Mouse (Mus musculus) hindbrain, embryonic 14.5 days (tissue): ENCODE measurements at regions not wholly inside any gene's neighbourhood (a gene's known extent, or its start where the extent isn't known, plus 50 kb on each side); places are given as distances from the start of the nearest gene placed in this dataset.

Source experiments
- ATAC-seq: fragments of 200-750 bp; cut with Nextera tagmentation; 2 replicates; pipeline ENCODE4 v1.8.0; 2017; ENCODE audit warnings: moderate number of reproducible peaks, mild to moderate bottlenecking, moderate TSS enrichment, moderate library complexity; ENCODE audit not compliant: low FRiP score
- DNase-seq: peaks from one replicate; pipeline ENCODE4 v3.0.0-alpha.2; 2015; ENCODE audit warnings: low spot score
- H3K27ac ChIP-seq: fragments of 300-500 bp; sonication (generic); 2 replicates; pipeline ENCODE4 v1.5.1; 2014; ENCODE audit warnings: mild to moderate bottlenecking, moderate library complexity
- H3K27me3 ChIP-seq: fragments of 300-500 bp; sonication (generic); 2 replicates; pipeline ENCODE4 v1.6.1; 2014; ENCODE audit warnings: mild to moderate bottlenecking, low read length, mixed read lengths; ENCODE audit not compliant: control insufficient read depth, insufficient read depth
- H3K36me3 ChIP-seq: fragments of 300-500 bp; sonication (generic); replicated peaks from 2 replicates; pipeline ENCODE4 v1.6.1; 2014; ENCODE audit not compliant: control insufficient read depth, insufficient read depth
- H3K4me1 ChIP-seq: fragments of 300-500 bp; sonication (generic); replicated peaks from 2 replicates; pipeline ENCODE4 v1.6.1; 2014; ENCODE audit warnings: antibody characterized with exemption, low read length, mixed read lengths; ENCODE audit not compliant: control insufficient read depth, insufficient read depth
- H3K4me2 ChIP-seq: fragments of 300-500 bp; sonication (generic); replicated peaks from 2 replicates; pipeline ENCODE4 v1.6.1; 2014; ENCODE audit warnings: mild to moderate bottlenecking, moderate library complexity
- H3K4me3 ChIP-seq: fragments of 300-500 bp; sonication (generic); replicated peaks from 2 replicates; pipeline ENCODE4 v1.5.1; 2014; ENCODE audit warnings: mild to moderate bottlenecking, low read length
- H3K9ac ChIP-seq: fragments of 300-500 bp; sonication (generic); 2 replicates; pipeline ENCODE4 v1.6.1; 2014
- H3K9me3 ChIP-seq: fragments of 300-500 bp; sonication (generic); 2 replicates; pipeline ENCODE4 v1.6.1; 2016; ENCODE audit warnings: low read length; ENCODE audit not compliant: control insufficient read depth
- WGBS: fragments of 180-500 bp; shearing (Covaris S2); extraction: QIAGEN DNeasy Blood & Tissue Kit; methylation state at CpG from one replicate; pipeline ENCODE4 v1.1.7; 2014; 5-methylcytosine and 5-hydroxymethylcytosine counted together

DNA sequence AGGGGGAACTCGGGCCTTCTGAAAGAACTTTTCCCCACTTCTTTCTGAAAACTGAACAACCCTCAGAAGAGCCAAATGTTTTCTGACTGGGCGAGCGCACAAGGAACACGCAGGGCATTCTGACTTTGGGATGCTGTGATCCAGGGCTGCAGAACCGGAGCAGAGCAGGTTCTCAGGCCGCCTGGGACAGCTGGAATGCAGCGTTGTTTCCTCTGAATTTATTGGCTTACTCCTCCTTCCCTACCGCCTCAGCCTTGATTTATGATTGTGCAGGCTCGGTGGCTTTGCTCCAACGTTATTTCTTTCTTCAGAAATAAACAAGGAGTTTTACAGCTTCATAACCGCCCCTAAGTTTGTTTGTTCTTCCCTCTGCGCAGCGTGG is 226.7 kb upstream of the Jun start:
- Histone ChIP-seq H3K9ac (no peak overlapping the region), H3K4me2 (no peak overlapping the region), H3K4me3 (no peak overlapping the region), H3K9me3 (no peaks in the 10 kb centered on the region), H3K36me3 (no peaks in the 10 kb centered on the region), H3K4me1 (no peaks in the 10 kb centered on the region), H3K27ac (no peak overlapping the region), H3K27me3 (no peaks in the 10 kb centered on the region)
- WGBS = 42% methylated on average over 13 of the region's 13 CpGs
- DNase-seq (no peak), ATAC-seq (no peak)

DNA sequence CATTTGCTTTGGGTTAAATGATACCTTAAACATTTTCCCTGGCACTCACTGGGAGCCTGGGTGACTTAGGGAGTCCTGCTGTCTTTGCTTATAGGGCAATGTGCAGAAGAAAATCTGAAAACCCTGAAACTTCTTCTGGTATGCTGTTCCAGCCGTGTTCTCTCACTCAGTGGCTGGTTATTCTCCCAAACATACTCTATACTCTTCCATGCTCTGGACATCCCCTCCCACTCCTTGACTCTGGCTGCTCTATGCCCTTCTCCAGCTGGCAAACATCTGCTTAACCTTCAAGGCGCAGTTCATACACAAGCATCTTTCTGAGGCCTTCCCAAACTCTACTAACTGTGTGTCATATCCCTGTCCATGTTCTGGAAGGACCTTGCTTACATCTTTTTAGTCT is 227.2 kb upstream of the Jun start:
- Histone ChIP-seq H3K9me3 (no peaks in the 10 kb centered on the region), H3K36me3 (no peaks in the 10 kb centered on the region), H3K4me1 (no peaks in the 10 kb centered on the region), H3K27ac (no peak overlapping the region), H3K4me3 (no peak overlapping the region), H3K4me2 (no peak overlapping the region), H3K27me3 (no peaks in the 10 kb centered on the region), H3K9ac (no peak overlapping the region)
- ATAC-seq (no peak), DNase-seq (no peak)
- WGBS = 85% methylated on average over 2 of the region's 2 CpGs

DNA sequence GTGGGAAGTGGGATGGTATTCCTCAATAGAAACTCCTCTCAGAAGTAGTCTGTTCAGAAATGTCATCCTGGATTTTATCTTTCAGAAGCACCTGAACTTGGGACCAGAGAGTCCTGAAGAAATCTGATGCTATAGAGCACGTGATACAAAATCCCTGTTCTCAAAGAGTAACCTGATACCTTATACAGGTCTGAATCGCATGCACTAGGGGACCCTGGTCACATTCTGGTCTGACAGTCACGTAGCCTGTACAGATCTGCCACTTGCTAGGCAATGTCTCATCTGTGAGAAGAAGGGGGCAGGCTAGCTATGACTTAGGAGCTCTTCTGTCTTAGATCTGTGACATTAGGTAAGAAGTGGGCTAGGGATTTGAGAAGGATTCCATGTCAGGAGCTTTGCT is 230.1 kb upstream of the Jun start:
- ATAC-seq (no peak), DNase-seq (no peak)
- H3K4me1 ChIP-seq = no peaks in the 10 kb centered on the region
- H3K4me3 ChIP-seq = no peak overlapping the region
- H3K36me3 ChIP-seq = no peaks in the 10 kb centered on the region
- H3K9me3 ChIP-seq = no peaks in the 10 kb centered on the region
- no peak overlapping the region for H3K9ac ChIP-seq
- H3K4me2 ChIP-seq = no peak overlapping the region
- 63% methylated on average over 3 of the region's 3 CpGs for WGBS
- H3K27me3 ChIP-seq = no peaks in the 10 kb centered on the region
- no peak overlapping the region for H3K27ac ChIP-seq

DNA sequence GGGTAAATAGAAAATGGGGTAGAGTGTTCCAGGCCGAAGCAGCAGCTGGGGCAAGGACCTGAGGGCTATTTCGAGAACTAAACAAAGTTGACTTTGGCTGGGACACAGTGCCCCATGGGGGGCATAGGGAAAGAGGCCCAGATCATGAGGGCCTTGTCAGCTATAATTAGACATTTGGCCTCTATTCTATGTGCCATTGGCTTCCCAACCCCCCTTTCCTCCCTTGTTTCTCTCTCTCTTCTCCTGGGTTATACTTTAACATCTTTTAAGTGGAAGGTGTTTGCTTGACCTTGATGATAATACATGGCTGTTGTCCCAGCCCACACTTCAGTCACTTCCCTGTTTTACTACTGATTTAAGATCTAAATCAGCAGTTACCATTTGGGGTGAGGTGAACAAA is 231.8 kb upstream of the Jun start:
- H3K9ac ChIP-seq = no peak overlapping the region
- H3K9me3 ChIP-seq = no peaks in the 10 kb centered on the region
- no peak for ATAC-seq
- no peak overlapping the region for H3K4me2 ChIP-seq
- H3K4me1 ChIP-seq = no peaks in the 10 kb centered on the region
- no peak overlapping the region for H3K27ac ChIP-seq
- H3K4me3 ChIP-seq = no peak overlapping the region
- no peak for DNase-seq
- no peaks in the 10 kb centered on the region for H3K27me3 ChIP-seq
- 83% methylated on average over 2 of the region's 2 CpGs for WGBS
- H3K36me3 ChIP-seq = no peaks in the 10 kb centered on the region

DNA sequence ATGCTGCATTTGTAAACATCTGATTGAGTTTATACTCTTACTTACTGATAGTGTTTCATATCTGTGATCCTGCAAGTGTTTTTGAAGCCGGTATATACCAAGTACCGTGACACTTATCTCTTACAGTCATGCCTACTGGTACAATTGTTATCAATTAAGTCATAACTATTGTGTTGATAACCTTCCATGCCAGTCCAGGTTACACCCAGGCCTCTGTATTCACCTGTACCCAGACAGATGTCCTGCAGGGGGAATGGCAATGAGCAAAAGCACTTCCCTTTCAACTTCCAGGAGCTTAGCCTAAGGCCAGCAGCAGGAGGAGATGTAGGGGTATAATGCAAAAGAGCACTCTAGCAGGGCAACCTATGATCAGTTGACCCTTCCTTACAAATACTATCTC is 232.2 kb upstream of the Jun start:
- H3K9me3 ChIP-seq = no peaks in the 10 kb centered on the region
- no peak for DNase-seq
- no peak for ATAC-seq
- no peak overlapping the region for H3K27ac ChIP-seq
- no peak overlapping the region for H3K4me2 ChIP-seq
- H3K9ac ChIP-seq = no peak overlapping the region
- WGBS = 94% methylated on average over 2 of the region's 2 CpGs
- no peak overlapping the region for H3K4me3 ChIP-seq
- H3K4me1 ChIP-seq = no peaks in the 10 kb centered on the region
- no peaks in the 10 kb centered on the region for H3K36me3 ChIP-seq
- H3K27me3 ChIP-seq = no peaks in the 10 kb centered on the region

DNA sequence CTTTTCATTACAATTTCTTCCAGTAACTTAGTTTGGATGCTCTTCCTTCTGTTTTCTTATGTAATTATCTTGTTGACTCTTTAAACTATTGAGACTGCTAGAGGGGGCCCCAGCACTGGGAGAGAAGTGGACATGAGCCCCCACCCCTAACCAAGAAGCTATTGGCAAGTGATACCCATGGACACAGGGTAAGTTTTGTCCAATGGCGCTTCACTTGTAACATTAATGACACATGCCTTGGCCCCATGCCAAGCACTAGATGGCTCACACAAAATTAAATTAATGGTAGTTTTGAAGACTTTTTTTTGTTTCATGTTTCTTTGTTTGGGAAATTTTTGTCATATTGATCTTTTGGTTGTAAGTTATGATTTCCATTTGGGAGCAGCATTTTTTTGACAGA is 232.7 kb upstream of the Jun start:
- H3K4me3 ChIP-seq = no peak overlapping the region
- H3K4me1 ChIP-seq = no peaks in the 10 kb centered on the region
- ATAC-seq = no peak
- no peaks in the 10 kb centered on the region for H3K36me3 ChIP-seq
- WGBS = 96% methylated on average over 1 of the region's 1 CpGs
- no peak overlapping the region for H3K27ac ChIP-seq
- no peaks in the 10 kb centered on the region for H3K27me3 ChIP-seq
- H3K4me2 ChIP-seq = no peak overlapping the region
- H3K9me3 ChIP-seq = no peaks in the 10 kb centered on the region
- no peak for DNase-seq
- no peak overlapping the region for H3K9ac ChIP-seq

DNA sequence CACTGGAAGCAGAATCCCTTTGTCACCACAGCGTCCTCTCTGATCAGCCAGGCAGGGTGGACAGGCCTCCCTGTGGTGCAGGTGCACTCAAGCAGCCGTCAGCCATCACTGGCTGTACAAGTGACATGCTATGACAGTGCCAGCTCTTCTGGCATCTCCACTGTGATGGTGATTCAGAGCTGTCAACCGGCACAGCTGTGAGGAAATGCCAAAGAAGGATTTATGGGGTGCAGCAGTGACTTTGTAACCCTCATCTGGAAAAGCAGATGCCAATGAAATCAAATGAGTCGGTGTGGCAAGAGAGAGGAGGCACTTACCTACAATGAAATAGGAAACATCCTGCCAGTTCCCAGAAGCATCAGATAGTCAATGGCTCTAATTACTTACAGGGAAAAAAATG is 238.3 kb upstream of the Jun start:
- Histone ChIP-seq H3K9ac (no peak overlapping the region), H3K4me1 (no peaks in the 10 kb centered on the region), H3K4me2 (no peak overlapping the region), H3K36me3 (no peaks in the 10 kb centered on the region), H3K27ac (no peak overlapping the region), H3K27me3 (no peaks in the 10 kb centered on the region), H3K9me3 (no peaks in the 10 kb centered on the region), H3K4me3 (no peak overlapping the region)
- WGBS = 49% methylated on average over 4 of the region's 4 CpGs
- ATAC-seq = no peak
- DNase-seq = no peak

DNA sequence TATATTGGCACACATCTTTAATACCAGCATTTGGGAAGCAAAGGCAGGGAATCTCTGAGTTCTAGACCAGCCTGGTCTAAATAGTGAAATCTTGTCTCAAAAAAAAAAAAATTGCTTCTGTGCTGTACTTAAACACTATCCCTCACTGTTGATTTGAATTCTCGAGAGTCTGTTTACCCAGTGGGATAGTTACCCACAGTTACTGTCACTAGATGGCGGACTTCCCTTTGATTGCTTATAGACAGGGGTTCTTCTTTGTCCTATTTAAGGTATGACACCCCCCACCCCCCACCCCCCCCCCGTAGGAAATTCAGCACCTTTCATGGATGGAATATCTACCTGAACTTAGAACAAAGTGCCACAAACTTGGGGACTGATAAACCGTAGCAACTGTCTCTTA is 242.1 kb upstream of the Jun start:
- ATAC-seq = no peak
- WGBS = 59% methylated on average over 4 of the region's 4 CpGs
- no peak overlapping the region for H3K9ac ChIP-seq
- no peak for DNase-seq
- H3K4me1 ChIP-seq = no peaks in the 10 kb centered on the region
- no peak overlapping the region for H3K27ac ChIP-seq
- H3K4me3 ChIP-seq = no peak overlapping the region
- H3K4me2 ChIP-seq = no peak overlapping the region
- H3K27me3 ChIP-seq = no peaks in the 10 kb centered on the region
- H3K9me3 ChIP-seq = no peaks in the 10 kb centered on the region
- no peaks in the 10 kb centered on the region for H3K36me3 ChIP-seq

DNA sequence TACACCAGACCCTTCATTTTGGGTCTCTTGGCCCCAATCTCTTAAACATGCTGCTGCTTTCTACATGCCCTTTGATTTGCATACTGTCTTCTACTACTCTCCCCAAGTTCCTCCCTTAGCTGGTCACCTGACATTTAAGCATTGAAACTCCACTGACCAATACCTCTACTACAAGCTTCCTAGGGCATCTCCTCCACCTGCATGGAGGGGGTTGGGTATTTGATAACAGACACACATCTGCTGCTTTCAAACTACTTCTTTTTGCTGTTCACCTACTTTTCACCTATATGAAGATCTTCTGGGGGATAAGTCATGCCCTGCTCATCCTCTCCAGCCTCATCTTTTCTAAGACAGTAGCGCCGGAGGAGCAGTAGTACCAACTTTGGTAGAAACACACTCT is 249.9 kb upstream of the Jun start:
- WGBS = 100% methylated on average over 2 of the region's 2 CpGs
- ATAC-seq = no peak

DNA sequence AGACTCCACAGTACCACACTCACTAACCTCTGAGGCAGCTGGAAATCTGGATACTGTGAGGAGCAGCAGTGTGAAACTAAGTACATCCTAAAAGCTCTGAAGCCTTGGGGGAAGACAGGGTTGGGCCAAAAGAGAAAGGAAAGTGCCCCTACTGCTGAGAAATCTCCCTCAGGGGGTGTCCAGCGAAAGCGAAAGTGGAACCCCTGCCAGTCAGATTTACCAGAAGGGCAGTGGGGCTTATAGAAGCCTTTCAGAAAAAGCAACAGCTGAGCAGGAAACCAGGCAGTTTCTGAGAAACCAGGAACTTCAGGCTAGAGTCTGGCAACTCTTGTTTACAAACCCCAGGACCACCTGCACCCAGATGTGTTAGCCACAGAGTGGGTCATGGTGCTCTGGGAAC is 251.3 kb upstream of the Jun start:
- no peak overlapping the region for H3K9ac ChIP-seq
- WGBS = 42% methylated on average over 2 of the region's 2 CpGs
- no peak for DNase-seq

More for the DNA sequence above, 249.9 kb upstream of the Jun start:
- Histone ChIP-seq H3K9me3 (no peaks in the 10 kb centered on the region), H3K27ac (no peak overlapping the region), H3K4me2 (no peak overlapping the region), H3K9ac (no peak overlapping the region), H3K4me1 (no peaks in the 10 kb centered on the region), H3K27me3 (no peaks in the 10 kb centered on the region), H3K36me3 (no peaks in the 10 kb centered on the region), H3K4me3 (no peak overlapping the region)
- no peak for DNase-seq

More for the DNA sequence above, 251.3 kb upstream of the Jun start:
- Histone ChIP-seq H3K4me1 (no peaks in the 10 kb centered on the region), H3K36me3 (no peaks in the 10 kb centered on the region), H3K27me3 (no peaks in the 10 kb centered on the region), H3K9me3 (no peaks in the 10 kb centered on the region), H3K4me3 (no peak overlapping the region), H3K4me2 (no peak overlapping the region), H3K27ac (no peak overlapping the region)
- ATAC-seq = no peak
